Mouse (Mus musculus): ENCODE measurements around the gene Prss21.
"Not testable (repeated sequence)": the region's sequence is repeated elsewhere in the genome, so short reads cannot be mapped to it uniquely, and the experiment has no call there.

The Prss21 gene

DNA sequence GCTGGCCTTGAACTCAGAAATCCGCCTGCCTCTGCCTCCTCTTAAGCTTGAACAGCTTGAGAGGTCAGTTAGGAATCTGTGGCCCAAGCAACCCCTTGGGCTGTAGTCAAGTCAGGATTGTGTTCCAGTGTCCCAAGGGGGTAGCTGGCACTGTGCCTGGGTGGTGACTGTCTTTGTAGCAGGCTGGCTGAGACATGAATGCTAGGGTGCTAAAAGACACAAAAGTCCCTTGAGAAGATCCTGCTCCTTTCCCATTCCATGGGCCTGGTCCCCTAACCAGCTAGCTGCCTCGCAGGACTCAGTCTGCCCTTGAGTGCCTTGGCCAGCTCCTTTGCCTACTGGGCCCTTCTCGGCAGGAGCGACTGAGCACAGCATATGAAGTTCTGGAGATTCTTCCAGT, 4.9 kb upstream of the Prss21 start:
- no peak for DNase-seq (ENCODE audit: low read depth, low spot score)

- DNase-seq (ENCODE audit: low read depth, low spot score), result no peak
Observed at GRCm38 (mm10) chr17:23868513-23868912, 657 bp downstream of the Prss21 start.

DNA sequence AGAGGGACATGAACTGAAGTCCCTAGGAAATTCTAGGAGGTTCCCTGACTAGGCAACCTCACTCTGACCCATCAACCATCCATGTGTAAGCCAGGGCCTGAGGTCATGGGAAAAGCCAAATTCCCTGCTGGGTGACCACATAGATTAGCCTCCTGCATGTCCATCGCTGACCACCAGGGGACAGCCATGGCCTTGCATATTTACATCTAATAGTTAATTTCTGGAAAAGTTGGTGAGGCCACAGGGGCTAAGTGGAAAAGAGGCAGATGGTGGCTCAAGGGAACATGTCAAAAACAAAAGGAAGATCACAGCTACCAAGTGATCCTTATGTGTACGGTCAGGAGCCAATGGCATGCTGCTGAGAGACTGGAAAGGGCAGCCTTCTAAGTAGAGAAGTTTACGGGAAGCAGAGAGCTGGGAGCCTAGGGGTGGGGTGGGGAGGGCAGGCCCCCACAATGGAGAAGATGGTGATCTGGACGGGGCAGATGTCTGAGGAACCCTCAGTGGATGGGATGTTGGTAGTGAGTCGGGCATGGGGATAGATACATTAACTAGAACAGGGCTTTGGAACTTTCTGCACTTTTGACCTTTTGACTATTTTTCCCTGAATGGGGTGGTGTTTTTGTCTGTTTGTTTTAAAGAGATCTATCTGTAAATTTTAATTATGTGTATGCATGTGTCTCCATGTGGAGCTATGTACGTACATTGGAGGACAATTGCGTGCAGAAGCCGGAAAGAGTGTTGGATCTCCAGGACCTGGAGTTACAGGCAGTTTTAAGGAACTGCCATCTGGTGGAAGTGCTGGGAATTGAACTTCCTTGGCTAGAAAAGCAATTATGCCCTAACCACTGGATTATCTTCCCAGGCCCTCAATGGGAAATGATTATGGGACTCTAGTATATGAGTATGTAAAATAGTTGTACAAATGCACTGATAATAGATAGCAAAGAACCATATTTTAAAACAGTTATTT, 6.3 kb downstream of the Prss21 start:
- peak; percentile 26 for DNase-seq (ENCODE audit: low read depth, low spot score)

GRCm38 (mm10) chr17:23876741-23877140, 8.9 kb downstream of the Prss21 start:
- no peak for DNase-seq (ENCODE audit: low read depth, low spot score)

DNA sequence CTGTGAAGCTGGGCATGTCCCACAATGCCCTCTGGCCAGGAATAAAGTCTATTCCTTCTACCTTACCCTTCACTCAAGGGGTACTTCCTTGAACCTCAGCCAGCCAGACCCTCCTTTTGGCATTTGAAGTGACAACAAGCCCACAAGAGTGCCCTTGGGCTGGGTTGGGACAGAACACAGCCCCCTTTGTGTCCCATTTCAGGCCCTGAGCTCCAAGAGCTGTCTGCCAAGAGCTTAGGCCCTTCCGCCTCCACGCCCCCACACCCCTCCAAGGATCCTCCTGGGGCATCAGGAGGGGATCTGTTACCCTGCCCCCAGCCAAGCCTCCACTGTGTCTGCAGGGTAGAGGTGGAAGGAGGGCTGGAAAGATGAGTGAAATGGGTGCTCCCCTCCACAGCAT, 9.3 kb downstream of the Prss21 start:
- no peak for DNase-seq (ENCODE audit: low read depth, low spot score)

GRCm38 (mm10) chr17:23880576-23880975, 12.7 kb downstream of the Prss21 start, which contains the start of the genes Dcpp1 and Dcpp2:
Gene Dcpp1 (plus strand): TSS chr17:23880876.
Gene Dcpp2 (plus strand): TSS chr17:23880880.
- DNase-seq (ENCODE audit: low read depth, low spot score), result not testable (repeated sequence)

GRCm38 (mm10) chr17:23917158-23917557, 49.3 kb downstream of the Prss21 start, which contains the start of gene Dcpp3:
Gene Dcpp3 (plus strand): TSS chr17:23917458.
- not testable (repeated sequence) for DNase-seq (ENCODE audit: low read depth, low spot score)
